Mouse (Mus musculus): ENCODE results near the gene Efna2.

Gene Efna2

GRCm38 (mm10) chr10:80168038-80168661, 11.1 kb upstream of the Efna2 start:
- DNase-seq (ENCODE audit: low read depth, low spot score): no peak

- DNase-seq (ENCODE audit: low read depth, low spot score): no peak
Measured at GRCm38 (mm10) chr10:80169070-80169469, 10.2 kb upstream of the Efna2 start.

GRCm38 (mm10) chr10:80169651-80170050, 9.6 kb upstream of the Efna2 start:
- no peak for DNase-seq (ENCODE audit: low read depth, low spot score)

GRCm38 (mm10) chr10:80170052-80170451, 9.2 kb upstream of the Efna2 start:
- no peak for DNase-seq (ENCODE audit: low read depth, low spot score)

- DNase-seq (ENCODE audit: low read depth, low spot score): no peak
Measured at GRCm38 (mm10) chr10:80170601-80171021, 8.7 kb upstream of the Efna2 start.

- DNase-seq (ENCODE audit: low read depth, low spot score): no peak
Measured at GRCm38 (mm10) chr10:80171252-80171651, 8.0 kb upstream of the Efna2 start.

GRCm38 (mm10) chr10:80171760-80172526, 7.3 kb upstream of the Efna2 start:
- no peak for DNase-seq (ENCODE audit: low read depth, low spot score)

GRCm38 (mm10) chr10:80172527-80173292, 6.6 kb upstream of the Efna2 start, which contains the start of gene 1600002K03Rik:
TSS of gene 1600002K03Rik (plus strand) at chr10:80172944.
- peak; percentile 92 for DNase-seq (ENCODE audit: low read depth, low spot score)

GRCm38 (mm10) chr10:80173358-80173757, 5.9 kb upstream of the Efna2 start:
- DNase-seq (ENCODE audit: low read depth, low spot score): no peak

GRCm38 (mm10) chr10:80173955-80174640, 5.2 kb upstream of the Efna2 start:
- DNase-seq (ENCODE audit: low read depth, low spot score): no peak

- no peak for DNase-seq (ENCODE audit: low read depth, low spot score)
Measured at GRCm38 (mm10) chr10:80174705-80175104, 4.6 kb upstream of the Efna2 start.

- no peak for DNase-seq (ENCODE audit: low read depth, low spot score)
Measured at GRCm38 (mm10) chr10:80175536-80176269, 3.6 kb upstream of the Efna2 start.

GRCm38 (mm10) chr10:80176270-80176834, 2.9 kb upstream of the Efna2 start:
- DNase-seq (ENCODE audit: low read depth, low spot score): no peak

GRCm38 (mm10) chr10:80177441-80178279, 1.6 kb upstream of the Efna2 start:
- DNase-seq (ENCODE audit: low read depth, low spot score): no peak

GRCm38 (mm10) chr10:80180288-80180687, 1.0 kb downstream of the Efna2 start:
- no peak for DNase-seq (ENCODE audit: low read depth, low spot score)

GRCm38 (mm10) chr10:80180823-80181222, 1.5 kb downstream of the Efna2 start:
- DNase-seq (ENCODE audit: low read depth, low spot score): no peak

GRCm38 (mm10) chr10:80182547-80182946, 3.3 kb downstream of the Efna2 start:
- DNase-seq (ENCODE audit: low read depth, low spot score): no peak

GRCm38 (mm10) chr10:80186649-80187048, 7.4 kb downstream of the Efna2 start:
- no peak for DNase-seq (ENCODE audit: low read depth, low spot score)

- DNase-seq (ENCODE audit: low read depth, low spot score): no peak
Measured at GRCm38 (mm10) chr10:80187739-80188138, 8.5 kb downstream of the Efna2 start.

Data from brain, embryonic 18.5 days (tissue).